17 mouse cellular contexts compared by ENCODE assay signal in genomic region chr9:77172044-77172443, GRCm38 (mm10).
A peak's percentile ranks its signal among the peaks of the same experiment; 100 is the strongest.
DNase-seq lines count a peak whose midpoint lies in the region; ATAC-seq and TF ChIP-seq lines count a peak whose summit lies in the region.
"Had no signal": no experiment of that assay in that cellular context is flagged by ENCODE, and none has a peak within 500 bp of the region (broad histone marks: within the 10 kb centered on the region; RNA-seq: fewer than 3 reads in every experiment).

No protein-coding gene starts in this region.

- no peak overlapping the region for H3ac ChIP-seq in myocyte (ENCODE audit: control insufficient read depth, insufficient read length)

- no peak for TF ChIP-seq CTCF in embryonic fibroblast, embryonic 13.5 days (IDR thresholded peaks at IDR 0.05; ENCODE audit: borderline replicate concordance, insufficient read depth, low read length)

- no peak overlapping the region; the same call in 1 of the 2 replicates for H3K27ac ChIP-seq in midbrain, embryonic 11.5 days (ENCODE audit: low read depth, low read length)
- no peak overlapping the region for H3K27ac ChIP-seq in midbrain, embryonic 15.5 days
- H3K27ac ChIP-seq in embryonic fibroblast, embryonic 13.5 days (ENCODE audit: insufficient read depth, low read length): peak overlapping the region; percentile 66
- H3K27ac ChIP-seq: heart, embryonic 15.5 days; hindbrain, embryonic 12.5 days; liver, embryonic 15.5 days had no signal

- no peaks in the 10 kb centered on the region for H3K36me3 ChIP-seq in midbrain, embryonic 11.5 days (ENCODE audit: control insufficient read depth, insufficient read depth, low read length)
- H3K36me3 ChIP-seq in midbrain, embryonic 15.5 days (replicated peaks): no peaks in the 10 kb centered on the region
- H3K36me3 ChIP-seq in myocyte (ENCODE audit: control insufficient read depth, insufficient read depth): no peaks in the 10 kb centered on the region
- H3K36me3 ChIP-seq: heart, embryonic 15.5 days; hindbrain, embryonic 12.5 days; liver, embryonic 15.5 days had no signal

- peak; percentile 84 for ATAC-seq in midbrain, embryonic 11.5 days (ENCODE audit: low FRiP score)
- ATAC-seq in midbrain, embryonic 15.5 days (replicated peaks): no peak

- H3K4me3 ChIP-seq in midbrain, embryonic 11.5 days (ENCODE audit: low read depth, low read length): no peak overlapping the region
- no peak overlapping the region for H3K4me3 ChIP-seq in midbrain, embryonic 15.5 days
- H3K4me3 ChIP-seq in embryonic fibroblast, embryonic 13.5 days (ENCODE audit: insufficient read depth, low read length): no peak overlapping the region
- no peak overlapping the region for H3K4me3 ChIP-seq in myocyte
- H3K4me3 ChIP-seq: heart, embryonic 15.5 days; hindbrain, embryonic 12.5 days; liver, embryonic 15.5 days had no signal

- H3K4me2 ChIP-seq in midbrain, embryonic 11.5 days: no peak overlapping the region
- no peak overlapping the region for H3K4me2 ChIP-seq in midbrain, embryonic 15.5 days
- peak overlapping the region; percentile 58 for H3K4me2 ChIP-seq in myocyte (ENCODE audit: low read depth)
- H3K4me2 ChIP-seq: heart, embryonic 15.5 days; hindbrain, embryonic 12.5 days; liver, embryonic 15.5 days had no signal

- DNase-seq in adrenal gland, postnatal 10 days: peak; percentile 3
- DNase-seq in adrenal gland, postnatal 25 days: no peak
- no peak for DNase-seq in midbrain, embryonic 11.5 days (ENCODE audit: low spot score, missing footprints)
- no peak for DNase-seq in heart, postnatal 4 days
- no peak for DNase-seq in urinary bladder, adult 18-20 months (ENCODE audit: low spot score in 2 of 2)
- DNase-seq: cerebellum, adult 9-11 months; gastrocnemius, postnatal 10 days; heart, adult 18-20 months; kidney, adult 9 months; retina, postnatal 1 day; thymus, postnatal 36 days had no signal

- no peaks in the 10 kb centered on the region for H3K9me3 ChIP-seq in midbrain, embryonic 11.5 days (ENCODE audit: control insufficient read depth, low read length)
- no peaks in the 10 kb centered on the region for H3K9me3 ChIP-seq in midbrain, embryonic 15.5 days
- H3K9me3 ChIP-seq: heart, embryonic 15.5 days; hindbrain, embryonic 12.5 days; liver, embryonic 15.5 days had no signal

- no peaks in the 10 kb centered on the region for H3K79me2 ChIP-seq in myocyte (ENCODE audit: control insufficient read depth, insufficient read depth)

- no peak for TF ChIP-seq POLR2A in embryonic fibroblast, embryonic 13.5 days (IDR thresholded peaks at IDR 0.05; ENCODE audit: low read depth, low read length)
- TF ChIP-seq POLR2A in myocyte (IDR thresholded peaks at IDR 0.05; ENCODE audit: insufficient read length, low read depth): no peak

- no peaks in the 10 kb centered on the region for H3K27me3 ChIP-seq in midbrain, embryonic 11.5 days (ENCODE audit: control insufficient read depth, insufficient read depth, low read length)
- H3K27me3 ChIP-seq in midbrain, embryonic 15.5 days (replicated peaks): no peaks in the 10 kb centered on the region
- no peaks in the 10 kb centered on the region for H3K27me3 ChIP-seq in myocyte (ENCODE audit: control insufficient read depth, insufficient read depth, insufficient read length)
- H3K27me3 ChIP-seq: heart, embryonic 15.5 days; hindbrain, embryonic 12.5 days; liver, embryonic 15.5 days had no signal

- 22% methylated on average over 5 of the region's 5 CpGs for WGBS in midbrain, embryonic 11.5 days
- WGBS in midbrain, embryonic 15.5 days: 21% methylated on average over 5 of the region's 5 CpGs

- no peak overlapping the region for H3K9ac ChIP-seq in midbrain, embryonic 11.5 days (ENCODE audit: low read length)
- no peak overlapping the region for H3K9ac ChIP-seq in midbrain, embryonic 15.5 days
- H3K9ac ChIP-seq: heart, embryonic 15.5 days; hindbrain, embryonic 12.5 days; liver, embryonic 15.5 days had no signal

- H3K4me1 ChIP-seq in midbrain, embryonic 11.5 days (ENCODE audit: control insufficient read depth, insufficient read depth, low read length): peaks cover 2% of the 10 kb centered on the region; the same call in 1 of the 2 replicates
- no peaks in the 10 kb centered on the region for H3K4me1 ChIP-seq in midbrain, embryonic 15.5 days
- H3K4me1 ChIP-seq in embryonic fibroblast, embryonic 13.5 days (ENCODE audit: control insufficient read depth, insufficient read depth, low read length): no peaks in the 10 kb centered on the region; the same call in 1 of the 2 replicates
- H3K4me1 ChIP-seq: heart, embryonic 15.5 days; hindbrain, embryonic 12.5 days; liver, embryonic 15.5 days had no signal

TF ChIP-seq in myocyte, 11 proteins besides CTCF, POLR2A, EP300 and RAD21:
- TF ChIP-seq REST (IDR thresholded peaks at IDR 0.05; ENCODE audit: insufficient read depth, insufficient read length) (no peak), TCF12 (IDR thresholded peaks at IDR 0.05; ENCODE audit: insufficient read depth, poor library complexity, severe bottlenecking) (no peak), E2F4 (IDR thresholded peaks at IDR 0.05; ENCODE audit: insufficient read depth) (no peak), SRF (IDR thresholded peaks at IDR 0.05; ENCODE audit: control insufficient read depth, insufficient read length, low read depth) (no peak), CEBPB (IDR thresholded peaks at IDR 0.05; ENCODE audit: insufficient read depth, poor library complexity, severe bottlenecking) (no peak), MYOG (IDR thresholded peaks at IDR 0.05; ENCODE audit: control insufficient read depth in 1 of 3, insufficient read depth in 1 of 3, insufficient read length in 2 of 3, low read depth in 2 of 3) (peak in 2 of 3 experiments; percentile 54), TCF3 (IDR thresholded peaks at IDR 0.05; ENCODE audit: insufficient read length, low read depth) (no peak), MAX (IDR thresholded peaks at IDR 0.05; ENCODE audit: low read depth) (no peak), MYOD1 (IDR thresholded peaks at IDR 0.05; ENCODE audit: control insufficient read depth in 1 of 3, insufficient read length in 2 of 3, low read depth in 2 of 3) (peak in 2 of 3 experiments; percentile 65 to 67), POLR2AphosphoS2 (IDR thresholded peaks at IDR 0.05; ENCODE audit: insufficient read length, low read depth) (no peak), USF1 (IDR thresholded peaks at IDR 0.05; ENCODE audit: low read depth) (no peak)
